Mouse (Mus musculus): ENCODE measurements around the gene Hyal1.
A peak's percentile ranks its signal among the peaks of the same experiment; 100 is the strongest.

- TF ChIP-seq CTCF (IDR thresholded peaks at IDR 0.05; ENCODE audit: borderline replicate concordance, insufficient read depth, low read length) = no peak
- peak; percentile 87 for TF ChIP-seq POLR2A (IDR thresholded peaks at IDR 0.05; ENCODE audit: low read depth, low read length)
Measured at GRCm38 (mm10) chr9:107580501-107581317, 4.0 kb downstream of the Hyal1 start, which contains the start of gene Hyal3.

Data from embryonic fibroblast, embryonic 13.5 days (primary cell).